Mouse (Mus musculus): ENCODE results near the gene Gm10096.
"Not testable (repeated sequence)": the region's sequence is repeated elsewhere in the genome, so short reads cannot be mapped to it uniquely, and the experiment has no call there.

The Gm10096 gene

GRCm38 (mm10) chrX:28954602-28955001, at the start of gene Gm10096:
Gene Gm10096 (minus strand): TSS chrX:28954702.
- not testable (repeated sequence) for DNase-seq (ENCODE audit: low read depth, low spot score)
